Mouse (Mus musculus) embryonic fibroblast, embryonic 13.5 days (primary cell): ENCODE measurements at regions not wholly inside any gene's neighbourhood (a gene's known extent, or its start where the extent isn't known, plus 50 kb on each side); places are given as distances from the start of the nearest gene placed in this dataset.

Experiments used
- CTCF ChIP-seq: IDR thresholded peaks from 2 replicates; pipeline ENCODE4 v1.5.1; 2011; ENCODE audit warnings: mild to moderate bottlenecking, control low read depth, low read length, moderate library complexity, borderline replicate concordance; ENCODE audit not compliant: insufficient read depth
- POLR2A ChIP-seq: IDR thresholded peaks from 2 replicates; pipeline ENCODE4 v1.6.1; 2011; ENCODE audit warnings: low read depth, mild to moderate bottlenecking, control low read depth, low read length, moderate library complexity

DNA sequence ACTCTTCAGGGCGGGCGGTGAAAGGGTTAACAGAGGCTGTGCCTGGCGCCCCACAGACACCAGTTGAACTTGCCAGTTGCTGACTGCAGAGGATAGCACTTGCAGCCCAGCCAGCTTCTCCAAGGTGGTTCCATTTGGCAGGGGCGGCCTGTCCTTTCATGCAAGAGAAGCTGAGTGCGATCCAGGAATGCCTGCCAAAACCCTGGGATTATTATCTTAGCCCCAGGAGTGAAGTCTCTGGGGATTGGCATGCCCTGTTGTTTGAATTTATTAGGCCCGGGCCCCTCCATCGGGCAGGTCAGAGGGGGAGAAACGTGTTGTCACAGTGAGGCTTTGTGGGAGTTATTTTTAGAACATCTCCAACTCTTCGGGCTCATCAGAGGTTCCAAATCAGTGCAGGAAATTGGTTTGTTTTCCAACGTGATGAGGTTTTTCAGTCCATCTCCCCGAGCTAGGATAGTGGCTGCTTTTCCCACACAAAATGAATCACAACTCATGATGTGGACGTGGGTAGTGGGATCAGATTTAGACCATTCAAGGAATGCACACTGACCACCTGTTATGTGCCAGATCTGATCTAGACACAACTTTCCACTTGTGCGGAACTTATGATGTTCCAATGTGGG is 219.4 kb upstream of the Rpl38 start:
- TF ChIP-seq POLR2A (no peak), CTCF (no peak)
